25 mouse cellular contexts compared by ENCODE assay signal in the genomic region with DNA sequence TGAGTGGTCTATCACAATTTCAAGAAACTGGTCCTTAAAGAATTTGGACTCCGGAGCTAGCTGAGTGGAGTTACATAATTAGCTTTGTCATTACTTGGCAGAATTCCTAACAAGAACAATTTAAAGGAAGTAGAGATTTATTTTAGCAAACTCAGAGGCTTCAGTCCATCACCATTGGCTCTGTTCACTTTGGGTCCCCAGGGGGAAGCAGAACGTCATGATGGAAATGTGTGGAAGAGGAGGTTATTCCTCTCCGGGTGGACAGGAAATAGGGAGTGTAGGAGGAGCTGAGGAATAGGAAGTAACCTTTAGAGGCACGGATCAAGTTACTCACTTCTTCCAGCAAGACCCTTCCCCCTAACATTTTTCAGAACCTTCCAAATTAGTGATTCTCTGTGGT.
A peak's percentile ranks its signal among the peaks of the same experiment; 100 is the strongest.
DNase-seq lines count a peak whose midpoint lies in the region; ATAC-seq and TF ChIP-seq lines count a peak whose summit lies in the region.
"Had no signal": no experiment of that assay in that cellular context is flagged by ENCODE, and none has a peak within 500 bp of the region (broad histone marks: within the 10 kb centered on the region; RNA-seq: fewer than 3 reads in every experiment).

No protein-coding gene starts in this region.

- peak; percentile 13 to 27 for DNase-seq in heart, adult 18-20 months
- peak; percentile 13 for DNase-seq in kidney, adult 2 months
- DNase-seq in kidney, postnatal 4 days: peak; percentile 22 to 28
- no peak for DNase-seq in kidney, postnatal 25 days
- DNase-seq: adrenal gland, adult 2 months; adrenal gland, postnatal 14 days; cerebellum, adult 11 months; cerebellum, adult 2 months; cerebellum, adult 9-11 months; cerebellum, postnatal 25 days; forebrain, postnatal 0 days; gastrocnemius, postnatal 10 days; gastrocnemius, postnatal 36 days; heart, postnatal 14 days had no signal

- H3K9me3 ChIP-seq in heart, embryonic 12.5 days (replicated peaks): no peaks in the 10 kb centered on the region
- H3K9me3 ChIP-seq in kidney, embryonic 16.5 days (ENCODE audit: low read length): peaks cover 6% of the 10 kb centered on the region
- H3K9me3 ChIP-seq: embryonic facial prominence, embryonic 12.5 days; embryonic facial prominence, embryonic 15.5 days; hindbrain, embryonic 10.5 days; hindbrain, embryonic 13.5 days; intestine, embryonic 15.5 days had no signal

- no peaks in the 10 kb centered on the region for H3K36me3 ChIP-seq in heart, embryonic 12.5 days
- H3K36me3 ChIP-seq in kidney, adult 2 months (ENCODE audit: control insufficient read depth, insufficient read depth, low read length): no peaks in the 10 kb centered on the region
- H3K36me3 ChIP-seq in kidney, embryonic 16.5 days (ENCODE audit: insufficient read depth, low read length): no peaks in the 10 kb centered on the region
- H3K36me3 ChIP-seq: embryonic facial prominence, embryonic 12.5 days; embryonic facial prominence, embryonic 15.5 days; heart, embryonic 13.5 days; hindbrain, embryonic 10.5 days; hindbrain, embryonic 13.5 days; intestine, embryonic 15.5 days had no signal

- H3K9ac ChIP-seq in heart, embryonic 12.5 days: no peak overlapping the region
- H3K9ac ChIP-seq in kidney, embryonic 16.5 days (replicated peaks; ENCODE audit: low read length): no peak overlapping the region
- H3K9ac ChIP-seq: embryonic facial prominence, embryonic 12.5 days; embryonic facial prominence, embryonic 15.5 days; forebrain, postnatal 0 days; heart, embryonic 13.5 days; hindbrain, embryonic 13.5 days; intestine, embryonic 15.5 days had no signal

- WGBS in heart, embryonic 12.5 days: 68% methylated on average over 4 of the region's 4 CpGs
- 48% methylated on average over 4 of the region's 4 CpGs for WGBS in kidney, adult 2 months
- WGBS in kidney, embryonic 16.5 days: 58% methylated on average over 4 of the region's 4 CpGs

- ATAC-seq in heart, embryonic 12.5 days (ENCODE audit: insufficient number of reproducible peaks, low FRiP score): no peak
- ATAC-seq in kidney, embryonic 16.5 days (ENCODE audit: low FRiP score, low TSS enrichment): no peak
- ATAC-seq: CD4-positive, CD25-positive, alpha-beta regulatory T cell, adult 4 months; forebrain, embryonic 14.5 days; forebrain, postnatal 0 days; hindbrain, embryonic 16.5 days; intestine, embryonic 15.5 days had no signal

- no peaks in the 10 kb centered on the region for H3K27me3 ChIP-seq in heart, embryonic 12.5 days (replicated peaks)
- H3K27me3 ChIP-seq in kidney, adult 2 months (replicated peaks; ENCODE audit: control insufficient read depth, insufficient read depth, low read length): no peaks in the 10 kb centered on the region
- H3K27me3 ChIP-seq in kidney, embryonic 16.5 days (ENCODE audit: insufficient read depth, low read length): no peaks in the 10 kb centered on the region
- H3K27me3 ChIP-seq: embryonic facial prominence, embryonic 12.5 days; embryonic facial prominence, embryonic 15.5 days; heart, embryonic 13.5 days; hindbrain, embryonic 13.5 days; intestine, embryonic 15.5 days had no signal

- no peak overlapping the region for H3K27ac ChIP-seq in heart, embryonic 12.5 days (ENCODE audit: poor library complexity, severe bottlenecking)
- H3K27ac ChIP-seq in kidney, adult 2 months (ENCODE audit: insufficient read depth, low read depth, low read length): no peak overlapping the region
- H3K27ac ChIP-seq in kidney, embryonic 16.5 days (ENCODE audit: low read length): no peak overlapping the region
- H3K27ac ChIP-seq: embryonic facial prominence, embryonic 12.5 days; embryonic facial prominence, embryonic 15.5 days; heart, embryonic 13.5 days; hindbrain, embryonic 10.5 days; hindbrain, embryonic 13.5 days; intestine, embryonic 15.5 days had no signal

- TF ChIP-seq POLR2A in kidney, adult 2 months (IDR thresholded peaks at IDR 0.05; ENCODE audit: low read depth, low read length): no peak

- no peaks in the 10 kb centered on the region for H3K4me1 ChIP-seq in heart, embryonic 12.5 days (replicated peaks)
- no peaks in the 10 kb centered on the region for H3K4me1 ChIP-seq in kidney, adult 2 months (ENCODE audit: control insufficient read depth, insufficient read depth, low read length)
- H3K4me1 ChIP-seq in kidney, embryonic 16.5 days (ENCODE audit: insufficient read depth, low read length): no peaks in the 10 kb centered on the region
- H3K4me1 ChIP-seq: embryonic facial prominence, embryonic 12.5 days; embryonic facial prominence, embryonic 15.5 days; heart, embryonic 13.5 days; hindbrain, embryonic 10.5 days; hindbrain, embryonic 13.5 days; intestine, embryonic 15.5 days had no signal

- TF ChIP-seq CTCF in kidney, adult 2 months (conservative IDR thresholded peaks at IDR 0.05; ENCODE audit: insufficient read depth, insufficient read length, low read depth, low read length): no peak

- no peak overlapping the region for H3K4me2 ChIP-seq in heart, embryonic 12.5 days
- H3K4me2 ChIP-seq in kidney, embryonic 16.5 days (replicated peaks; ENCODE audit: low read depth, low read length): no peak overlapping the region
- H3K4me2 ChIP-seq: embryonic facial prominence, embryonic 12.5 days; embryonic facial prominence, embryonic 15.5 days; heart, embryonic 13.5 days; hindbrain, embryonic 13.5 days; intestine, embryonic 15.5 days had no signal

- no peak overlapping the region for H3K4me3 ChIP-seq in heart, embryonic 12.5 days
- no peak overlapping the region for H3K4me3 ChIP-seq in kidney, adult 2 months (ENCODE audit: insufficient read depth, low read depth, low read length)
- H3K4me3 ChIP-seq in kidney, embryonic 16.5 days (ENCODE audit: low read length): no peak overlapping the region
- H3K4me3 ChIP-seq: embryonic facial prominence, embryonic 12.5 days; embryonic facial prominence, embryonic 15.5 days; heart, embryonic 13.5 days; hindbrain, embryonic 10.5 days; hindbrain, embryonic 13.5 days; intestine, embryonic 15.5 days had no signal

Comparison
In these comparisons a context has a peak if more than half of its experiments do, and no peak if none do; other contexts are left out.
1. DNase-seq: peak in heart, adult 18-20 months (2 of 2), kidney, adult 2 months (single experiment) and kidney, postnatal 4 days (2 of 2); none in kidney, postnatal 25 days (0 of 2).